Mouse (Mus musculus) activated CD4-positive, CD25-positive, alpha-beta regulatory T cell, adult 4 months (primary cell): ENCODE data around the gene Otop2. TPM values are rescaled to one million over a fixed set of nuclear protein-coding genes. Genes with fewer than 3 reads are reported as not detected.

ENCODE experiments used
- ATAC-seq: one replicate; pipeline ENCODE4 v1.8.0; 2017
- polyA plus RNA-seq, 2 experiments: library from polyadenylated mRNA; unstranded; fragments of 100-300 nt; shearing (Covaris generic); gene quantifications; one replicate each; pipeline ENCODE4 v1.2.1; 2017

Gene Otop2
- polyA plus RNA-seq, 2 experiments from 2014 or later = not detected

GRCm38 (mm10) chr11:115276780-115277603 is 30.0 kb upstream of the Otop2 start, which contains the start of gene Fdxr:
TSS of gene Fdxr (minus strand) at chr11:115277050.
- ATAC-seq = peak; percentile 91

GRCm38 (mm10) chr11:115277604-115277975 is 29.4 kb upstream of the Otop2 start:
- no peak for ATAC-seq

- ATAC-seq = no peak
Measured at GRCm38 (mm10) chr11:115278176-115278575, 28.8 kb upstream of the Otop2 start.

- ATAC-seq = no peak
Measured at GRCm38 (mm10) chr11:115279726-115280125, 27.2 kb upstream of the Otop2 start.

- ATAC-seq = no peak
Measured at GRCm38 (mm10) chr11:115282295-115282694, 24.7 kb upstream of the Otop2 start.

- ATAC-seq = no peak
Measured at GRCm38 (mm10) chr11:115282723-115283485, 24.1 kb upstream of the Otop2 start.

GRCm38 (mm10) chr11:115283486-115283765 is 23.5 kb upstream of the Otop2 start:
- no peak for ATAC-seq

- ATAC-seq = no peak
Measured at GRCm38 (mm10) chr11:115283891-115284620, 22.9 kb upstream of the Otop2 start.

GRCm38 (mm10) chr11:115285282-115285681 is 21.7 kb upstream of the Otop2 start:
- no peak for ATAC-seq

GRCm38 (mm10) chr11:115286201-115286993 is 20.6 kb upstream of the Otop2 start:
- no peak for ATAC-seq

GRCm38 (mm10) chr11:115287386-115287785 is 19.6 kb upstream of the Otop2 start:
- ATAC-seq = no peak

- ATAC-seq = no peak
Measured at GRCm38 (mm10) chr11:115288305-115288704, 18.7 kb upstream of the Otop2 start.

GRCm38 (mm10) chr11:115289885-115290284 is 17.1 kb upstream of the Otop2 start:
- no peak for ATAC-seq

GRCm38 (mm10) chr11:115290314-115290713 is 16.6 kb upstream of the Otop2 start:
- no peak for ATAC-seq

- no peak for ATAC-seq
Measured at GRCm38 (mm10) chr11:115290919-115291318, 16.0 kb upstream of the Otop2 start.

GRCm38 (mm10) chr11:115291503-115291902 is 15.5 kb upstream of the Otop2 start:
- no peak for ATAC-seq

- ATAC-seq = no peak
Measured at GRCm38 (mm10) chr11:115292631-115293375, 14.2 kb upstream of the Otop2 start.

GRCm38 (mm10) chr11:115295939-115296338 is 11.0 kb upstream of the Otop2 start:
- no peak for ATAC-seq

- ATAC-seq = no peak
Measured at GRCm38 (mm10) chr11:115296471-115297210, 10.3 kb upstream of the Otop2 start.

- ATAC-seq = peak; percentile 94
Measured at GRCm38 (mm10) chr11:115297214-115297826, 9.6 kb upstream of the Otop2 start, which contains the start of gene Fads6. TSS of gene Fads6 (minus strand) at chr11:115297663.
